9 mouse cellular contexts compared by ENCODE assay signal in the genomic region with DNA sequence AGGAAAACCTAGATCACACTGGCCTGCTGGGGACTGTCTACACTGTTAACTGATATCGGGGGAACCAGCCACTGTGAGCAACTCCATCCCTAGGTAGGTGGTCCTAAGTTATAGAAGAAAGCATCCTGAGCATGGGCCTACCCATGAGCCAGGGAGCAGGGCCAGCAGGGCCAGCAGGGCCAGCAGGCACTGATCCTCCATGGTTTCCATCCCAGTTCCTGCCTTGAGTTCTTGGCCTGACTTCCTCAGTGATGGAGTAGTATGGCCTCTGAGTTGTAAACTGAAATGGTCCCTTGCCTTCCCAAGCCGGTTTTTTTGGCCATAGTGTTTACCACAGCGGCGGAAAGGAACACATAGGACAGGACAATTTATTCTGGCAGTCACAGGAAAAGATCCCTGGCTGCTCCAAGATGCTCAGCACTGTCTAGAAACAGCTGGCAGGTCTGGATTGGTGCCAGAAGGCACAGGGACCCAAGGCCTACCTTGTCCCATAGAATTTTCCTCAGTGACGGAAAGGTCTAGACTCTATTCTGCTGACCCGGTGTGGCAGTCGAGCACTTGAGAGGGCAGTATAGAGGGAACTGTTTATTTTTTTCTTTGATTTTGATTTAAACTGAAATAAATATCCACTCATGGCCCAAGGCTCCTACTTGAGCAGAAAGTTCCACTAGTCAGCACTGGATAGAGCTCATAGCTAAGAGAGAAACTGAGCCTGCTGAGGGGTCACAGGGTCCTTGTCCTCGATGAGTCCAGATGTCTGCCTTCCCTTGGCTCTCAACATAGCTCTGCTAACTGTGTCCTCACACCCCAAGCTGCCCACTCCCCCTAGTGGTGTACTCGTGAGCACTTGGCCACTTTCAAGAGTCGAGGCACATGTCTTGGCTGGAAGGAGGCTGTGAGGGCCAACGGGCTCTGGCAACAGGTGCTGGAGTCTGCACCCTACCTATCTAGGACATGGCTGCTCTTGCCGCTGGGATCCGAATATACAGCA. TPM values are rescaled to one million over a fixed set of nuclear protein-coding genes. Genes with fewer than 3 reads are reported as not detected.
A peak's percentile ranks its signal among the peaks of the same experiment; 100 is the strongest.
DNase-seq lines count a peak whose midpoint lies in the region; ATAC-seq and TF ChIP-seq lines count a peak whose summit lies in the region.
"Had no signal": no experiment of that assay in that cellular context is flagged by ENCODE, and none has a peak within 500 bp of the region (broad histone marks: within the 10 kb centered on the region; RNA-seq: fewer than 3 reads in every experiment).

No protein-coding gene starts in this region.

- H3K27me3 ChIP-seq in limb, embryonic 11.5 days (ENCODE audit: control insufficient read depth, insufficient read depth, low read length): no peaks in the 10 kb centered on the region
- no peaks in the 10 kb centered on the region for H3K27me3 ChIP-seq in limb, embryonic 10.5 days (ENCODE audit: low read depth, poor library complexity, severe bottlenecking)
- H3K27me3 ChIP-seq: embryonic facial prominence, embryonic 15.5 days had no signal

- TF ChIP-seq POLR2A in bone marrow, adult 2 months (IDR thresholded peaks at IDR 0.05; ENCODE audit: borderline replicate concordance, control insufficient read depth, low read depth, low read length): no peak

- peak; percentile 26; the same call in 1 of the 2 replicates for TF ChIP-seq CTCF in bone marrow, adult 2 months (IDR thresholded peaks at IDR 0.05; ENCODE audit: control insufficient read depth, insufficient read depth, low read length)

- 0 out of 2 replicates have a peak, but pooled peaks cover 2% of the 10 kb centered on the region for H3K4me1 ChIP-seq in limb, embryonic 11.5 days (ENCODE audit: control insufficient read depth, insufficient read depth, low read length)
- H3K4me1 ChIP-seq in limb, embryonic 10.5 days: peaks cover 5% of the 10 kb centered on the region; the same call in 1 of the 2 replicates
- H3K4me1 ChIP-seq in bone marrow, adult 2 months (ENCODE audit: control insufficient read depth, insufficient read depth, low read length): no peaks in the 10 kb centered on the region
- H3K4me1 ChIP-seq: embryonic facial prominence, embryonic 15.5 days had no signal

- H3K9ac ChIP-seq in limb, embryonic 11.5 days (ENCODE audit: low read length): no peak overlapping the region
- H3K9ac ChIP-seq: embryonic facial prominence, embryonic 15.5 days had no signal

- no peak overlapping the region for H3K4me3 ChIP-seq in limb, embryonic 11.5 days (ENCODE audit: low read depth, low read length)
- H3K4me3 ChIP-seq in limb, embryonic 10.5 days: no peak overlapping the region
- H3K4me3 ChIP-seq in bone marrow, adult 2 months (replicated peaks; ENCODE audit: control insufficient read depth, low read depth, low read length): no peak overlapping the region
- H3K4me3 ChIP-seq: embryonic facial prominence, embryonic 15.5 days had no signal

- WGBS in limb, embryonic 11.5 days: 68% methylated on average over 13 of the region's 13 CpGs
- WGBS in limb, embryonic 10.5 days: 66% methylated on average over 13 of the region's 13 CpGs
- WGBS in bone marrow, adult 2 months: 57% methylated on average over 13 of the region's 13 CpGs

- no peak overlapping the region for H3K4me2 ChIP-seq in limb, embryonic 11.5 days (ENCODE audit: low read depth, severe bottlenecking)
- H3K4me2 ChIP-seq: embryonic facial prominence, embryonic 15.5 days had no signal

- H3K36me3 ChIP-seq in limb, embryonic 11.5 days (ENCODE audit: control insufficient read depth, insufficient read depth, low read length): no peaks in the 10 kb centered on the region
- no peaks in the 10 kb centered on the region for H3K36me3 ChIP-seq in limb, embryonic 10.5 days
- H3K36me3 ChIP-seq: embryonic facial prominence, embryonic 15.5 days had no signal

- no peak for ATAC-seq in limb, embryonic 11.5 days (ENCODE audit: insufficient number of reproducible peaks, low FRiP score, low TSS enrichment, low read depth)

- no peak overlapping the region for H3K27ac ChIP-seq in limb, embryonic 11.5 days (replicated peaks; ENCODE audit: low read depth, low read length)
- H3K27ac ChIP-seq in limb, embryonic 10.5 days: no peak overlapping the region
- H3K27ac ChIP-seq in bone marrow, adult 2 months (ENCODE audit: control insufficient read depth, insufficient read depth, low read depth, low read length, poor library complexity): no peak overlapping the region
- H3K27ac ChIP-seq: embryonic facial prominence, embryonic 15.5 days had no signal

- peak; percentile 23 for DNase-seq in adrenal gland, postnatal 10 days
- DNase-seq in adrenal gland, adult 18-20 months (ENCODE audit: low spot score in 2 of 2): no peak
- peak; percentile 38 for DNase-seq in limb, embryonic 11.5 days (ENCODE audit: low spot score)
- DNase-seq in limb, embryonic 10.5 days (ENCODE audit: low spot score): no peak
- DNase-seq in layer of hippocampus, adult 9-11 months: peak; percentile 26
- no peak for DNase-seq in thymus, postnatal 0 days (ENCODE audit: low spot score)
- DNase-seq in kidney, adult 11 months: no peak

- H3K9me3 ChIP-seq in limb, embryonic 11.5 days (ENCODE audit: control insufficient read depth, low read length): no peaks in the 10 kb centered on the region
- no peaks in the 10 kb centered on the region for H3K9me3 ChIP-seq in limb, embryonic 10.5 days (replicated peaks)
- H3K9me3 ChIP-seq: embryonic facial prominence, embryonic 15.5 days had no signal

RNA-seq across cellular contexts. Expression of gene Disp3, which starts 50.4 kb away (rescaled TPM):
- 1 to 10 TPM in 1 of 2 experiments, under 1 TPM in 1; 0.79 to 1.2 TPM for total RNA-seq in adrenal gland, postnatal 10 days (2021)
- 1 to 10 TPM in 1 of 2 experiments, under 1 TPM in 1; 0.10 to 1.3 TPM for total RNA-seq in adrenal gland, adult 18-20 months (2021)
- polyA plus RNA-seq in limb, embryonic 11.5 days (2014; fragmentation: Nextera tagmentation; extraction: Ambion mirVana): 0.40 TPM in 2 replicates
- polyA plus RNA-seq in limb, embryonic 10.5 days (2016; fragmentation: Nextera tagmentation; extraction: Ambion mirVana): 0.33 and 0.60 TPM in 2 replicates
- polyA plus RNA-seq in bone marrow, adult 2 months (2011; ENCODE audit: insufficient read depth, insufficient read length, low replicate concordance, missing spikeins): not detected in 2 replicates
- polyA plus RNA-seq in thymus, postnatal 0 days (2015; fragmentation: Nextera tagmentation; extraction: Ambion mirVana): not detected in 2 replicates

Comparison
In these comparisons a context has a peak if more than half of its experiments do, and no peak if none do; other contexts are left out.
1. DNase-seq: peak in adrenal gland, postnatal 10 days (single experiment), limb, embryonic 11.5 days (single experiment) and layer of hippocampus, adult 9-11 months (single experiment); none in adrenal gland, adult 18-20 months (0 of 2), limb, embryonic 10.5 days (single experiment), thymus, postnatal 0 days (single experiment) and kidney, adult 11 months (single experiment).